Mouse (Mus musculus): ENCODE measurements around the gene Vash1.
A peak's percentile ranks its signal among the peaks of the same experiment; 100 is the strongest.

Vash1 gene

DNA sequence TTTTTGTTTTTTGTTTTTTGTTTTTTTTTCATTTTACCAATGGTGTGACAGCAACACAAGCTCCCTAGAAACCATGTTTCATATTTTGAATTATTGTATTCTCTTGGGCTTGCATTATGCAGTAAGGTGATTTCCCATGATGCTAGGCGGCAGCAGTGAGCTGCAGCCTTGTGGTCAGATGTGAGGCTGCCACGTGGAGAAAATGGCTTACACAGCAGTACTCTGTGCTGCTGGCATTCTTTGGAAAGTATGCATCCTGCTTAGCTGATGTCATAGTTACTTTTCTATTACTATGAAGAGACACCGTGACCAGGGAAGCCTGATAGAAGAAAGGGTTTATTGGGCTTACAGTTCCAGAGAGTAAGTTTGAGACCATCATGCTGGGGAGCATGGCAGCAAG is 30.0 kb upstream of the Vash1 start:
- TF ChIP-seq POU5F1 (IDR thresholded peaks at IDR 0.05; ENCODE audit: borderline replicate concordance, low read length), result no peak
- TF ChIP-seq CTCF (conservative IDR thresholded peaks at IDR 0.05; ENCODE audit: low read length), result no peak
- TF ChIP-seq NANOG (IDR thresholded peaks at IDR 0.05; ENCODE audit: borderline replicate concordance, low read length), result no peak
- H3K9me3 ChIP-seq (ENCODE audit: low read length), result no peaks in the 10 kb centered on the region
- peaks cover 3% of the 10 kb centered on the region; the same call in 1 of the 2 replicates for H3K4me1 ChIP-seq (replicated peaks; ENCODE audit: low read depth, low read length)
- peaks cover 41% of the 10 kb centered on the region for H3K27me3 ChIP-seq (ENCODE audit: insufficient read depth, low read length)
- H3K36me3 ChIP-seq (ENCODE audit: insufficient read depth, low read length), result no peaks in the 10 kb centered on the region
- no peak overlapping the region for H3K4me3 ChIP-seq (replicated peaks; ENCODE audit: low read length)

- TF ChIP-seq NANOG (IDR thresholded peaks at IDR 0.05; ENCODE audit: borderline replicate concordance, low read length) (no peak), POU5F1 (IDR thresholded peaks at IDR 0.05; ENCODE audit: borderline replicate concordance, low read length) (no peak), CTCF (conservative IDR thresholded peaks at IDR 0.05; ENCODE audit: low read length) (no peak)
- Histone ChIP-seq H3K4me3 (replicated peaks; ENCODE audit: low read length) (no peak overlapping the region), H3K27me3 (ENCODE audit: insufficient read depth, low read length) (peaks cover 54% of the 10 kb centered on the region), H3K36me3 (ENCODE audit: insufficient read depth, low read length) (no peaks in the 10 kb centered on the region), H3K9me3 (ENCODE audit: low read length) (no peaks in the 10 kb centered on the region), H3K4me1 (replicated peaks; ENCODE audit: low read depth, low read length) (peaks cover 8% of the 10 kb centered on the region)
Observed at GRCm38 (mm10) chr12:86651301-86651860, 27.1 kb upstream of the Vash1 start.

GRCm38 (mm10) chr12:86652570-86653041 is 25.9 kb upstream of the Vash1 start:
- H3K4me3 ChIP-seq (replicated peaks; ENCODE audit: low read length), result no peak overlapping the region
- no peak for TF ChIP-seq NANOG (IDR thresholded peaks at IDR 0.05; ENCODE audit: borderline replicate concordance, low read length)
- no peak for TF ChIP-seq CTCF (conservative IDR thresholded peaks at IDR 0.05; ENCODE audit: low read length)
- TF ChIP-seq POU5F1 (IDR thresholded peaks at IDR 0.05; ENCODE audit: borderline replicate concordance, low read length), result no peak
- peaks cover 8% of the 10 kb centered on the region for H3K4me1 ChIP-seq (replicated peaks; ENCODE audit: low read depth, low read length)
- H3K9me3 ChIP-seq (ENCODE audit: low read length), result no peaks in the 10 kb centered on the region
- peaks cover 52% of the 10 kb centered on the region for H3K27me3 ChIP-seq (ENCODE audit: insufficient read depth, low read length)
- H3K36me3 ChIP-seq (ENCODE audit: insufficient read depth, low read length), result no peaks in the 10 kb centered on the region

GRCm38 (mm10) chr12:86659447-86659968 is 19.0 kb upstream of the Vash1 start:
- H3K9me3 ChIP-seq (ENCODE audit: low read length), result no peaks in the 10 kb centered on the region
- H3K36me3 ChIP-seq (ENCODE audit: insufficient read depth, low read length), result no peaks in the 10 kb centered on the region
- TF ChIP-seq NANOG (IDR thresholded peaks at IDR 0.05; ENCODE audit: borderline replicate concordance, low read length) (no peak), POU5F1 (IDR thresholded peaks at IDR 0.05; ENCODE audit: borderline replicate concordance, low read length) (no peak), CTCF (conservative IDR thresholded peaks at IDR 0.05; ENCODE audit: low read length) (no peak)

GRCm38 (mm10) chr12:86660466-86660865 is 18.0 kb upstream of the Vash1 start:
- Histone ChIP-seq H3K36me3 (ENCODE audit: insufficient read depth, low read length) (no peaks in the 10 kb centered on the region), H3K4me1 (replicated peaks; ENCODE audit: low read depth, low read length) (peaks cover 11% of the 10 kb centered on the region), H3K27me3 (ENCODE audit: insufficient read depth, low read length) (peaks cover 32% of the 10 kb centered on the region), H3K4me3 (replicated peaks; ENCODE audit: low read length) (no peak overlapping the region), H3K9me3 (ENCODE audit: low read length) (no peaks in the 10 kb centered on the region)
- no peak for TF ChIP-seq POU5F1 (IDR thresholded peaks at IDR 0.05; ENCODE audit: borderline replicate concordance, low read length)
- TF ChIP-seq CTCF (conservative IDR thresholded peaks at IDR 0.05; ENCODE audit: low read length), result no peak
- TF ChIP-seq NANOG (IDR thresholded peaks at IDR 0.05; ENCODE audit: borderline replicate concordance, low read length), result no peak

More at GRCm38 (mm10) chr12:86659447-86659968, 19.0 kb upstream of the Vash1 start:
- no peak overlapping the region for H3K4me3 ChIP-seq (replicated peaks; ENCODE audit: low read length)
- peaks cover 15% of the 10 kb centered on the region for H3K4me1 ChIP-seq (replicated peaks; ENCODE audit: low read depth, low read length)
- peaks cover 33% of the 10 kb centered on the region for H3K27me3 ChIP-seq (ENCODE audit: insufficient read depth, low read length)

DNA sequence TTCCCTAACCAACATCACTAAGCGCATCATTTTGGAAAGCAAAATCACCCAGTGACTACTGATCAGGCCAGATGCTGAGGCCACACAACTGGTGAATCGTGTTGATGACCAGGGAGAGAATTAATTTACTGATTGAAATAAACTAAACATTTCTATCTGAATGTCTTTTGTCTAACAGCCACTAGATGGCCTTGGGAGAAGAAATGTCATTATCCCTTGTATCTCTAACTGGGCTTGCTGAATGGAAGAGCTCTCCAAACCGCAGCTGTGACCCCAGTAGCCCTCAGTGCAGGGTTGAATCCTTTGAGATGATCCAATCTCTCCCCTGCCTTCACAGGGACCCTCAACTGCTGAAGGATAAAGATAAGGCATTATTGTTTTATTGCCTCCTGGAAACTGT is 12.8 kb upstream of the Vash1 start:
- no peaks in the 10 kb centered on the region for H3K4me1 ChIP-seq (replicated peaks; ENCODE audit: low read depth, low read length)

DNA sequence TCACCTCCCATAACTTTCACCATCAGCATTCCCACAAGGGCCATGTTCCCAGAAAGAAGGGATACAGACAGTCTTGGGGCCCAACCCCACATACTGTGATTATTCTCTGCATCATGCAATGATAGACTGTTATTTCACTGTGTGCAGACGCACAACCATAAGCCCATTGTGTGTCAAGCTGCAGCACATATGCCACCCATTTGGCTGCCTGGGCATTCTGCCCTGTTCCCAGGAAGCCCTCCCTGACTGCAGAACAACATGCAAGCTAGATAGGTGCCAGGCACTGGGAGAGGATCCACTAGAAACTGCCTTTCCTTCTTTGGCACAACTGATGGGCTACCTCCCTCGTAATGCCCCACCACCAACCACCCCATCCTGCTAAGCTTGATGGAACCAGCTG is 10.1 kb upstream of the Vash1 start:
- H3K4me1 ChIP-seq (replicated peaks; ENCODE audit: low read depth, low read length), result no peaks in the 10 kb centered on the region
- no peak overlapping the region for H3K4me3 ChIP-seq (replicated peaks; ENCODE audit: low read length)
- H3K36me3 ChIP-seq (ENCODE audit: insufficient read depth, low read length), result no peaks in the 10 kb centered on the region
- H3K27me3 ChIP-seq (ENCODE audit: insufficient read depth, low read length), result peaks cover 36% of the 10 kb centered on the region
- H3K9me3 ChIP-seq (ENCODE audit: low read length), result no peaks in the 10 kb centered on the region
- TF ChIP-seq NANOG (IDR thresholded peaks at IDR 0.05; ENCODE audit: borderline replicate concordance, low read length) (no peak), POU5F1 (IDR thresholded peaks at IDR 0.05; ENCODE audit: borderline replicate concordance, low read length) (no peak), CTCF (conservative IDR thresholded peaks at IDR 0.05; ENCODE audit: low read length) (no peak)

More for the DNA sequence above, 12.8 kb upstream of the Vash1 start:
- TF ChIP-seq POU5F1 (IDR thresholded peaks at IDR 0.05; ENCODE audit: borderline replicate concordance, low read length) (no peak), NANOG (IDR thresholded peaks at IDR 0.05; ENCODE audit: borderline replicate concordance, low read length) (no peak), CTCF (conservative IDR thresholded peaks at IDR 0.05; ENCODE audit: low read length) (0 out of 2 replicates have a peak, but pooled peaks have one; percentile 12)
- Histone ChIP-seq H3K9me3 (ENCODE audit: low read length) (no peaks in the 10 kb centered on the region), H3K4me3 (replicated peaks; ENCODE audit: low read length) (no peak overlapping the region), H3K36me3 (ENCODE audit: insufficient read depth, low read length) (no peaks in the 10 kb centered on the region), H3K27me3 (ENCODE audit: insufficient read depth, low read length) (peaks cover 34% of the 10 kb centered on the region)

GRCm38 (mm10) chr12:86672105-86672504 is 6.4 kb upstream of the Vash1 start:
- Histone ChIP-seq H3K4me3 (replicated peaks; ENCODE audit: low read length) (no peak overlapping the region), H3K36me3 (ENCODE audit: insufficient read depth, low read length) (no peaks in the 10 kb centered on the region), H3K27me3 (ENCODE audit: insufficient read depth, low read length) (peaks cover 58% of the 10 kb centered on the region), H3K4me1 (replicated peaks; ENCODE audit: low read depth, low read length) (no peaks in the 10 kb centered on the region), H3K9me3 (ENCODE audit: low read length) (peaks cover 9% of the 10 kb centered on the region)
- TF ChIP-seq NANOG (IDR thresholded peaks at IDR 0.05; ENCODE audit: borderline replicate concordance, low read length), result no peak
- no peak for TF ChIP-seq CTCF (conservative IDR thresholded peaks at IDR 0.05; ENCODE audit: low read length)
- no peak for TF ChIP-seq POU5F1 (IDR thresholded peaks at IDR 0.05; ENCODE audit: borderline replicate concordance, low read length)
